Comparison of ENCODE assay signal across 8 mouse cellular contexts in the genomic region with DNA sequence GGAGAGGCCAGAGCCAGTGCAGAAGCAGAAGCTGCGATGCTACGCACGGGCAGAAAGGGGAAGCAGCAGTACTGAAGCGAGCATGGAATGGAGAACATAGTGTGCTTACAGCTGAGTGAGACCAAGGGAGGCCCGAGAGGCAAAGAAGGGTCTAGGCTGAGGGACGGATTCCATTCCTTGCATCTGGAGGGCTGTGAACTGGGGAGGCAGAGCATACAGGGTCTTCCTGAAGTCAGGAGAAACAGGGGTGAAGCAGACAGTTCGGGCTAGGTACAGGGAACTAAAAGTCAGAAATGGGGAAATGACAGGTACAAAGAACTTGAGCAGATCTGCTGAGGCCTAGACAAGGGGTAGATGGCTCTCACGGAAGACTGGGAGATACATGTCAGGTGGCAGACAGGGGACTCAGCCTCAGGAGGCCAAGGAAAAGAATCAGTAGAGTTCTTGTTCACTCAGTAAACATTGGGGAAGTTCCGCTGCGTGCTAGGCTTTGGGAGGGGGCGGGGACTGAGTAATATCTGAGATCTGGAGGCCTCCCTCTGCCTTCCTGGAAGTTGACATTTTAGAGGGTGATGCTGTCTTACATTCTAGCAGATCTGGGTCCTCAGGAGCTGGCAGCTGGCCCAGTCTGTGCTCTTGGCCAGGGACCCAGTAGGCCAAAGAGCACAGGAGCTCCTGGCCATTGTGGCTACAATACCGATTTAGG. TPM values are rescaled to one million over a fixed set of nuclear protein-coding genes. Genes with fewer than 3 reads are reported as not detected.
A peak's percentile ranks its signal among the peaks of the same experiment; 100 is the strongest.
DNase-seq lines count a peak whose midpoint lies in the region; ATAC-seq and TF ChIP-seq lines count a peak whose summit lies in the region.

No protein-coding gene starts in this region.

- no peaks in the 10 kb centered on the region for H3K4me1 ChIP-seq in cortical plate, adult 2 months (ENCODE audit: control insufficient read depth, insufficient read depth, low read length)
- H3K4me1 ChIP-seq in hindbrain, embryonic 14.5 days (replicated peaks; ENCODE audit: control insufficient read depth, insufficient read depth, low read length), result peaks cover 5% of the 10 kb centered on the region; the same call in 1 of the 2 replicates
- H3K4me1 ChIP-seq in liver, embryonic 16.5 days (ENCODE audit: control insufficient read depth, low read depth, low read length), result peaks cover 38% of the 10 kb centered on the region

- no peak for ATAC-seq in hindbrain, embryonic 14.5 days (ENCODE audit: low FRiP score)
- ATAC-seq in liver, embryonic 16.5 days (ENCODE audit: low read depth), result peak; percentile 49

- TF ChIP-seq POLR2A in cortical plate, adult 2 months (IDR thresholded peaks at IDR 0.05; ENCODE audit: extremely low read depth, insufficient read depth, low read length), result no peak

- 79% methylated on average over 12 of the region's 12 CpGs for WGBS in hindbrain, embryonic 14.5 days
- WGBS in liver, embryonic 16.5 days (ENCODE audit: insufficient replicate concordance), result 21% methylated on average over 12 of the region's 12 CpGs

- no peak overlapping the region for H3K4me3 ChIP-seq in cortical plate, adult 2 months (ENCODE audit: insufficient read depth, low read length)
- H3K4me3 ChIP-seq in hindbrain, embryonic 14.5 days (replicated peaks; ENCODE audit: low read length), result no peak overlapping the region
- H3K4me3 ChIP-seq in liver, embryonic 16.5 days (ENCODE audit: low read depth, low read length), result no peak overlapping the region

- peaks cover 72% of the 10 kb centered on the region for H3K36me3 ChIP-seq in hindbrain, embryonic 14.5 days (replicated peaks; ENCODE audit: control insufficient read depth, insufficient read depth)
- 0 out of 2 replicates have a peak, but pooled peaks cover 3% of the 10 kb centered on the region for H3K36me3 ChIP-seq in liver, embryonic 16.5 days (ENCODE audit: control insufficient read depth, insufficient read depth)

- H3K27ac ChIP-seq in cortical plate, adult 2 months (ENCODE audit: insufficient read depth, low read length), result peak overlapping the region; percentile 8; the same call in 1 of the 2 replicates
- H3K27ac ChIP-seq in hindbrain, embryonic 14.5 days, result peak overlapping the region; percentile 69
- peak overlapping the region; percentile 82 for H3K27ac ChIP-seq in liver, embryonic 16.5 days (ENCODE audit: low read length)

- H3K27me3 ChIP-seq in hindbrain, embryonic 14.5 days (ENCODE audit: control insufficient read depth, insufficient read depth, low read length), result no peaks in the 10 kb centered on the region
- no peaks in the 10 kb centered on the region for H3K27me3 ChIP-seq in liver, embryonic 16.5 days (ENCODE audit: control insufficient read depth, insufficient read depth, low read depth, low read length)

- no peaks in the 10 kb centered on the region for H3K9me3 ChIP-seq in hindbrain, embryonic 14.5 days (ENCODE audit: control insufficient read depth, low read length)
- H3K9me3 ChIP-seq in liver, embryonic 16.5 days (replicated peaks; ENCODE audit: control insufficient read depth, low read length), result no peaks in the 10 kb centered on the region

- no peak overlapping the region for H3K9ac ChIP-seq in hindbrain, embryonic 14.5 days
- H3K9ac ChIP-seq in liver, embryonic 16.5 days (ENCODE audit: low read depth, low read length), result peak overlapping the region; percentile 28

- DNase-seq in layer of hippocampus, adult 9-11 months, result peak; percentile 47
- DNase-seq in layer of hippocampus, adult 9-10 months (ENCODE audit: low spot score), result no peak
- peak; percentile 22 for DNase-seq in T-cell, adult 2 months (ENCODE audit: low spot score)
- peak; percentile 57 for DNase-seq in hindbrain, embryonic 14.5 days (ENCODE audit: low spot score)
- DNase-seq in ovary, postnatal 36 days (ENCODE audit: low spot score), result peak; percentile 82
- no peak for DNase-seq in embryo, embryonic 9.5 days (ENCODE audit: extremely low spot score)

- no peak for TF ChIP-seq CTCF in cortical plate, adult 2 months (IDR thresholded peaks at IDR 0.05; ENCODE audit: extremely low read depth, insufficient read depth, low read length)

- no peak overlapping the region for H3K4me2 ChIP-seq in hindbrain, embryonic 14.5 days (replicated peaks)
- H3K4me2 ChIP-seq in liver, embryonic 16.5 days (ENCODE audit: low read depth, low read length), result peak overlapping the region; percentile 21; the same call in 1 of the 2 replicates

RNA-seq across cellular contexts. Expression of a gene that starts 12.5 kb away (rescaled TPM):
- 8.0 and 9.1 TPM in 2 replicates for polyA plus RNA-seq in cortical plate, adult 2 months (2012; rRNA removed)
- polyA plus RNA-seq in hindbrain, embryonic 14.5 days (2014; fragmentation: Nextera tagmentation; extraction: Ambion mirVana), result 4.6 and 5.7 TPM in 2 replicates
- polyA plus RNA-seq in liver, embryonic 16.5 days (2015; fragmentation: Nextera tagmentation; extraction: Ambion mirVana), result 3.4 and 3.8 TPM in 2 replicates

RNA-seq across cellular contexts. Expression of a gene that starts 16.5 kb away (rescaled TPM):
- not detected in 2 replicates for polyA plus RNA-seq in cortical plate, adult 2 months (2012; rRNA removed)
- polyA plus RNA-seq in hindbrain, embryonic 14.5 days (2014; fragmentation: Nextera tagmentation; extraction: Ambion mirVana), result not detected in 2 replicates
- not detected in 2 replicates for polyA plus RNA-seq in liver, embryonic 16.5 days (2015; fragmentation: Nextera tagmentation; extraction: Ambion mirVana)

RNA-seq across cellular contexts. Expression of a gene that starts 26.7 kb away (rescaled TPM):
- polyA plus RNA-seq in cortical plate, adult 2 months (2012; rRNA removed), result not detected in 2 replicates
- 0.67 and 0.80 TPM in 2 replicates for polyA plus RNA-seq in hindbrain, embryonic 14.5 days (2014; fragmentation: Nextera tagmentation; extraction: Ambion mirVana)
- 0.15 TPM in 1 of 2 replicates, not detected in the other for polyA plus RNA-seq in liver, embryonic 16.5 days (2015; fragmentation: Nextera tagmentation; extraction: Ambion mirVana)

Comparison
In these comparisons a context has a peak if more than half of its experiments do, and no peak if none do; other contexts are left out.
1. DNase-seq: peak in layer of hippocampus, adult 9-11 months (single experiment), T-cell, adult 2 months (single experiment), hindbrain, embryonic 14.5 days (single experiment) and ovary, postnatal 36 days (single experiment); none in layer of hippocampus, adult 9-10 months (single experiment) and embryo, embryonic 9.5 days (single experiment).
2. H3K27ac ChIP-seq: peak in every context shown above with its lines; median percentile 82 in liver, embryonic 16.5 days; 69 in hindbrain, embryonic 14.5 days; 8 in cortical plate, adult 2 months.